9 mouse cellular contexts compared by ENCODE assay signal in genomic region chr13:63572111-63572452, GRCm38 (mm10). TPM values are rescaled to one million over a fixed set of nuclear protein-coding genes. Genes with fewer than 3 reads are reported as not detected.
DNase-seq lines count a peak whose midpoint lies in the region; ATAC-seq and TF ChIP-seq lines count a peak whose summit lies in the region.
"Had no signal": no experiment of that assay in that cellular context is flagged by ENCODE, and none has a peak within 500 bp of the region (broad histone marks: within the 10 kb centered on the region; RNA-seq: fewer than 3 reads in every experiment).

No protein-coding gene starts in this region.

- peak overlapping the region; percentile 73 for H3K4me2 ChIP-seq in liver, embryonic 12.5 days

- ATAC-seq in liver, embryonic 12.5 days = no peak

- peaks cover 24% of the 10 kb centered on the region for H3K4me1 ChIP-seq in heart, embryonic 10.5 days
- peaks cover 17% of the 10 kb centered on the region for H3K4me1 ChIP-seq in thymus, adult 2 months (replicated peaks; ENCODE audit: control insufficient read depth, insufficient read depth, low read length)
- peaks cover 32% of the 10 kb centered on the region for H3K4me1 ChIP-seq in liver, embryonic 12.5 days

- intact Hi-C loops in heart, postnatal 10 days (cut with DNase I) = loop anchor here (5.0 kb wide), 1 partner anchor 415 kb away; no protein-coding TSS in a partner anchor

- H3K27me3 ChIP-seq in heart, embryonic 10.5 days (ENCODE audit: insufficient read depth, poor library complexity, severe bottlenecking) = peaks cover 58% of the 10 kb centered on the region
- H3K27me3 ChIP-seq in thymus, adult 2 months (ENCODE audit: control insufficient read depth, insufficient read depth, low read length) = peaks cover 12% of the 10 kb centered on the region
- H3K27me3 ChIP-seq in liver, embryonic 12.5 days (replicated peaks) = peaks cover 80% of the 10 kb centered on the region

- TF ChIP-seq POLR2A in thymus, adult 2 months (IDR thresholded peaks at IDR 0.05; ENCODE audit: control insufficient read depth, extremely low read depth, insufficient read depth, low read length, poor library complexity) = no peak

- peak overlapping the region; percentile 83 for H3K4me3 ChIP-seq in heart, embryonic 10.5 days
- H3K4me3 ChIP-seq in thymus, adult 2 months (ENCODE audit: control insufficient read depth, insufficient read depth, low read length) = peak overlapping the region; percentile 48
- H3K4me3 ChIP-seq in liver, embryonic 12.5 days = peak overlapping the region; percentile 54

- WGBS in heart, embryonic 10.5 days = under 1% methylated on average over 12 of the region's 12 CpGs
- 5% methylated on average over 12 of the region's 12 CpGs for WGBS in thymus, adult 2 months
- WGBS in liver, embryonic 12.5 days (ENCODE audit: insufficient replicate concordance) = 3% methylated on average over 12 of the region's 12 CpGs

- no peak overlapping the region for H3K9ac ChIP-seq in liver, embryonic 12.5 days

- H3K9me3 ChIP-seq in heart, embryonic 10.5 days = no peaks in the 10 kb centered on the region
- H3K9me3 ChIP-seq in liver, embryonic 12.5 days (replicated peaks) = no peaks in the 10 kb centered on the region

- DNase-seq in heart, embryonic 10.5 days (ENCODE audit: low spot score) = no peak
- DNase-seq in heart, postnatal 10 days = no peak
- DNase-seq in thymus, adult 2 months = no peak
- DNase-seq in thymus, postnatal 25 days = no peak
- DNase-seq in frontal cortex, postnatal 14 days (ENCODE audit: low spot score in 2 of 2) = no peak
- DNase-seq in urinary bladder, postnatal 36 days (ENCODE audit: low spot score in 2 of 2) = no peak
- no peak for DNase-seq in spleen, postnatal 14 days (ENCODE audit: low spot score in 2 of 2)

- peak overlapping the region; percentile 88 for H3K27ac ChIP-seq in heart, embryonic 10.5 days
- H3K27ac ChIP-seq in thymus, adult 2 months (ENCODE audit: control insufficient read depth, insufficient read depth, low read length) = no peak overlapping the region
- no peak overlapping the region for H3K27ac ChIP-seq in liver, embryonic 12.5 days
- H3K27ac ChIP-seq: macrophage had no signal

- no peaks in the 10 kb centered on the region for H3K36me3 ChIP-seq in heart, embryonic 10.5 days
- H3K36me3 ChIP-seq in thymus, adult 2 months (ENCODE audit: control insufficient read depth, insufficient read depth, low read length) = no peaks in the 10 kb centered on the region
- no peaks in the 10 kb centered on the region for H3K36me3 ChIP-seq in liver, embryonic 12.5 days

- TF ChIP-seq CTCF in thymus, adult 2 months (IDR thresholded peaks at IDR 0.05; ENCODE audit: borderline replicate concordance, control insufficient read depth, extremely low read depth, insufficient read depth, low read length, poor library complexity) = no peak

RNA-seq across cellular contexts. Expression of gene Ptch1, which starts 1.3 kb away (rescaled TPM):
- 8.1 and 16.9 TPM in 2 replicates for polyA plus RNA-seq in heart, embryonic 10.5 days (2016; fragmentation: Nextera tagmentation; extraction: Ambion mirVana)
- total RNA-seq in heart, postnatal 10 days (2021) = 10 to 100 TPM; 16.3 to 20.3 TPM
- 27.2 and 30.2 TPM in 2 replicates for polyA plus RNA-seq in thymus, adult 2 months (2012; rRNA removed)
- 7.0 TPM in 2 replicates for polyA plus RNA-seq in liver, embryonic 12.5 days (2016; fragmentation: Nextera tagmentation; extraction: Ambion mirVana)
